Mouse (Mus musculus): ENCODE measurements around the gene Sf3b5. TPM values are rescaled to one million over a fixed set of nuclear protein-coding genes. Genes with fewer than 3 reads are reported as not detected.
A peak's percentile ranks its signal among the peaks of the same experiment; 100 is the strongest.
"Not testable (repeated sequence)": the region's sequence is repeated elsewhere in the genome, so short reads cannot be mapped to it uniquely, and the experiment has no call there.

The Sf3b5 gene
- total and polyA plus RNA-seq, 3 experiments, result 41.9 to 51.3 (median 49.1) TPM

- H3K4me3 ChIP-seq (replicated peaks in 1 of 3; ENCODE audit: low read depth in 2 of 3, low read length in 2 of 3, poor library complexity in 1 of 3), result no peak overlapping the region
- dilution Hi-C loops (cut with MboI; ENCODE audit: extremely low pct_ligation_motif_present, extremely low pct_unique_long_range_greater_than_20kb, low sequenced_read_pairs), result no loop called here
- in situ Hi-C loops (cut with MboI; ENCODE audit: low pct_ligation_motif_present, low pct_unique_long_range_greater_than_20kb, low sequenced_read_pairs), result loop anchor here (5.0 kb wide), 1 partner anchor 403 kb away; no protein-coding TSS in a partner anchor
- H3K4me1 ChIP-seq (ENCODE audit: control insufficient read depth in 1 of 2, insufficient read depth in 2 of 2), result peaks cover 4 to 22% of the 10 kb centered on the region in 2 experiments; a peak in 3 of 4 replicates
- H3K4me2 ChIP-seq (ENCODE audit: insufficient read depth, low read depth, poor library complexity, severe bottlenecking), result no peak overlapping the region
- no peaks in the 10 kb centered on the region for H3K79me2 ChIP-seq (replicated peaks; ENCODE audit: control insufficient read depth, extremely low read depth, insufficient read depth, poor library complexity, severe bottlenecking)
- H3K36me3 ChIP-seq (replicated peaks in 1 of 2; ENCODE audit: control insufficient read depth in 1 of 2, insufficient read depth in 1 of 2, low read length in 1 of 2), result no peaks in the 10 kb centered on the region
- H3K9ac ChIP-seq (ENCODE audit: insufficient read depth, low read depth), result no peak overlapping the region
- TF ChIP-seq CHD2 (IDR thresholded peaks at IDR 0.05; ENCODE audit: low read length), result no peak
- no peak for TF ChIP-seq POLR2AphosphoS2 (IDR thresholded peaks at IDR 0.05; ENCODE audit: low read depth, low read length)
- no peaks in the 10 kb centered on the region for H3K9me3 ChIP-seq (replicated peaks; ENCODE audit: low read length)
- H3K27me3 ChIP-seq (replicated peaks), result no peaks in the 10 kb centered on the region
- H3K27ac ChIP-seq (ENCODE audit: insufficient read depth, low read depth), result no peak overlapping the region
- DNase-seq (ENCODE audit: extremely low read depth), result no peak
These were observed 13.9 kb downstream of the Sf3b5 start for GRCm38 (mm10) chr10:13019026-13019425.

- Histone ChIP-seq H3K4me1 (ENCODE audit: control insufficient read depth in 1 of 2, insufficient read depth in 2 of 2) (peaks cover 4 to 30% of the 10 kb centered on the region in 2 experiments; a peak in 3 of 4 replicates), H3K27me3 (replicated peaks) (no peaks in the 10 kb centered on the region), H3K79me2 (replicated peaks; ENCODE audit: control insufficient read depth, extremely low read depth, insufficient read depth, poor library complexity, severe bottlenecking) (no peaks in the 10 kb centered on the region), H3K27ac (ENCODE audit: insufficient read depth, low read depth) (no peak overlapping the region), H3K4me3 (replicated peaks in 1 of 3; ENCODE audit: low read depth in 2 of 3, low read length in 2 of 3, poor library complexity in 1 of 3) (no peak overlapping the region), H3K4me2 (ENCODE audit: insufficient read depth, low read depth, poor library complexity, severe bottlenecking) (no peak overlapping the region), H3K36me3 (replicated peaks in 1 of 2; ENCODE audit: control insufficient read depth in 1 of 2, insufficient read depth in 1 of 2, low read length in 1 of 2) (no peaks in the 10 kb centered on the region), H3K9me3 (replicated peaks; ENCODE audit: low read length) (no peaks in the 10 kb centered on the region), H3K9ac (ENCODE audit: insufficient read depth, low read depth) (no peak overlapping the region)
- in situ Hi-C loops (cut with MboI; ENCODE audit: low pct_ligation_motif_present, low pct_unique_long_range_greater_than_20kb, low sequenced_read_pairs) (no loop called here), dilution Hi-C loops (cut with MboI; ENCODE audit: extremely low pct_ligation_motif_present, extremely low pct_unique_long_range_greater_than_20kb, low sequenced_read_pairs) (no loop called here)
- no peak for TF ChIP-seq SIN3A (IDR thresholded peaks at IDR 0.05; ENCODE audit: low read length)
- TF ChIP-seq RAD21 (IDR thresholded peaks at IDR 0.05; ENCODE audit: low read depth, low read length), result no peak
- DNase-seq (ENCODE audit: extremely low read depth), result no peak
These were observed 17.0 kb downstream of the Sf3b5 start for GRCm38 (mm10) chr10:13022103-13022502.

GRCm38 (mm10) chr10:13023985-13024384 is 18.8 kb downstream of the Sf3b5 start:
- TF ChIP-seq BHLHE40 (IDR thresholded peaks at IDR 0.05; ENCODE audit: low read depth, low read length), result 0 out of 2 replicates have a peak, but pooled peaks have one; percentile 23
- H3K27ac ChIP-seq (ENCODE audit: insufficient read depth, low read depth); dilution Hi-C loops (cut with MboI; ENCODE audit: extremely low pct_ligation_motif_present, extremely low pct_unique_long_range_greater_than_20kb, low sequenced_read_pairs); H3K9me3 ChIP-seq (replicated peaks; ENCODE audit: low read length); H3K4me2 ChIP-seq (ENCODE audit: insufficient read depth, low read depth, poor library complexity, severe bottlenecking); H3K79me2 ChIP-seq (replicated peaks; ENCODE audit: control insufficient read depth, extremely low read depth, insufficient read depth, poor library complexity, severe bottlenecking); H3K27me3 ChIP-seq (replicated peaks); in situ Hi-C loops (cut with MboI; ENCODE audit: low pct_ligation_motif_present, low pct_unique_long_range_greater_than_20kb, low sequenced_read_pairs); H3K36me3 ChIP-seq (replicated peaks in 1 of 2; ENCODE audit: control insufficient read depth in 1 of 2, insufficient read depth in 1 of 2, low read length in 1 of 2); H3K4me3 ChIP-seq (replicated peaks in 1 of 3; ENCODE audit: low read depth in 2 of 3, low read length in 2 of 3, poor library complexity in 1 of 3); H3K9ac ChIP-seq (ENCODE audit: insufficient read depth, low read depth); DNase-seq (ENCODE audit: extremely low read depth): not testable (repeated sequence)
- peaks cover 4 to 29% of the 10 kb centered on the region in 2 experiments; a peak in 3 of 4 replicates for H3K4me1 ChIP-seq (ENCODE audit: control insufficient read depth in 1 of 2, insufficient read depth in 2 of 2)

DNA sequence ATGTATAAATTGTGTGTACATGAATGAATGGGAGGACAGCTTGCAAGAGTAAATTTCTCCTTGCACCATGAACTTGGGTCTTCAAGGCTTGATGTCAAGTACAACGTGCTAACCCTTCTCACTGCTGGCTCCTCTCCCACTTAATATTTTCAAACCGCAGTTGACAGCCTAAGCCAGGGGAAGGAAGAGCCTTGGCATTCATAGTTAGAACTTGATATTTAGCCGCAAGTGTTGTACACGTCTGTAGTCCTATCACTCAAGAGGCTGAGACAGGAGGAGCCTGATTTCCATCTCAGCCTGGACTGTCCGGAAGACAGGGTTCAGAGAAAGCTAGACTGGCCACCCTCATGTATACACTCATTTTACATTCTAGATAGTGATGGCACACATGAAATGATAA is 22.6 kb downstream of the Sf3b5 start:
- no peak for DNase-seq (ENCODE audit: extremely low read depth)
- in situ Hi-C loops (cut with MboI; ENCODE audit: low pct_ligation_motif_present, low pct_unique_long_range_greater_than_20kb, low sequenced_read_pairs) (no loop called here), dilution Hi-C loops (cut with MboI; ENCODE audit: extremely low pct_ligation_motif_present, extremely low pct_unique_long_range_greater_than_20kb, low sequenced_read_pairs) (no loop called here)
- no peak overlapping the region for H3K4me3 ChIP-seq (replicated peaks in 1 of 3; ENCODE audit: low read depth in 2 of 3, low read length in 2 of 3, poor library complexity in 1 of 3)
- no peak overlapping the region for H3K4me2 ChIP-seq (ENCODE audit: insufficient read depth, low read depth, poor library complexity, severe bottlenecking)
- no peak overlapping the region for H3K9ac ChIP-seq (ENCODE audit: insufficient read depth, low read depth)
- H3K9me3 ChIP-seq (replicated peaks; ENCODE audit: low read length), result no peaks in the 10 kb centered on the region
- no peaks in the 10 kb centered on the region for H3K79me2 ChIP-seq (replicated peaks; ENCODE audit: control insufficient read depth, extremely low read depth, insufficient read depth, poor library complexity, severe bottlenecking)
- no peaks in the 10 kb centered on the region for H3K36me3 ChIP-seq (replicated peaks in 1 of 2; ENCODE audit: control insufficient read depth in 1 of 2, insufficient read depth in 1 of 2, low read length in 1 of 2)
- no peak for TF ChIP-seq ZMIZ1 (IDR thresholded peaks at IDR 0.05; ENCODE audit: low read depth, low read length)
- TF ChIP-seq RAD21 (IDR thresholded peaks at IDR 0.05; ENCODE audit: low read depth, low read length), result no peak
- TF ChIP-seq CHD2 (IDR thresholded peaks at IDR 0.05; ENCODE audit: low read length), result no peak
- TF ChIP-seq USF1 (IDR thresholded peaks at IDR 0.05; ENCODE audit: low read depth, low read length), result no peak
- TF ChIP-seq ZNF384 (IDR thresholded peaks at IDR 0.05; ENCODE audit: low read depth, low read length), result no peak
- TF ChIP-seq GABPA (IDR thresholded peaks at IDR 0.05; ENCODE audit: insufficient replicate concordance, low read depth, low read length), result no peak
- TF ChIP-seq UBTF (IDR thresholded peaks at IDR 0.05; ENCODE audit: low read depth, low read length), result no peak
- no peak for TF ChIP-seq TBP (conservative IDR thresholded peaks at IDR 0.05; ENCODE audit: low read depth, low read length)
- TF ChIP-seq BHLHE40 (IDR thresholded peaks at IDR 0.05; ENCODE audit: low read depth, low read length), result no peak
- TF ChIP-seq MYC (IDR thresholded peaks at IDR 0.05; ENCODE audit: low read depth, low read length), result no peak
- TF ChIP-seq POLR2AphosphoS2 (IDR thresholded peaks at IDR 0.05; ENCODE audit: low read depth, low read length), result no peak
- no peak for TF ChIP-seq CHD1 (IDR thresholded peaks at IDR 0.05; ENCODE audit: low read depth, low read length)
- H3K27me3 ChIP-seq (replicated peaks), result no peaks in the 10 kb centered on the region
- no peak overlapping the region for H3K27ac ChIP-seq (ENCODE audit: insufficient read depth, low read depth)
- H3K4me1 ChIP-seq (ENCODE audit: control insufficient read depth in 1 of 2, insufficient read depth in 2 of 2), result peaks cover 8 to 25% of the 10 kb centered on the region in 2 experiments

Measured in CH12.LX (cell line).